8 mouse cellular contexts compared by ENCODE assay signal in the genomic region with DNA sequence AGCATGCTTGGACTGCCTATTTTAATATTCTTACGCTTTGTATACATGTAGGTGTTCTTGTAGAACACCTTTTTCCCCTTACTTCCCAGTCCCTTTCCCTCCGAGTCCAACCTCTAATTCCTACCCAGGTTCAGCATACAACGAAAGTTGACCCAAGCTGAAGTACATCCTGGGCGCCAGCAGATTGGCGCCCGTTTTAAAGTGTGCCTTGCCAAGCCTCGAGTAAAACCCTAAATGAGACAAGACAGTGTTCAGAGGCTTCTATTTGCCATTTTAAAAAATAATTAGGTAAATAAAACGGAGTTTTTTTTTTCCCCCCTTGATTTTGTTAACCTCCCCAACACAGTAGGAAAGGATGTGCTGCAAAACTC. TPM values are rescaled to one million over a fixed set of nuclear protein-coding genes. Genes with fewer than 3 reads are reported as not detected.
DNase-seq lines count a peak whose midpoint lies in the region; ATAC-seq and TF ChIP-seq lines count a peak whose summit lies in the region.

No protein-coding gene starts in this region.

- H3K9me3 ChIP-seq in liver, embryonic 13.5 days (replicated peaks) = no peaks in the 10 kb centered on the region

- WGBS in liver, embryonic 13.5 days (ENCODE audit: insufficient replicate concordance) = 46% methylated on average over 8 of the region's 8 CpGs

- no peaks in the 10 kb centered on the region for H3K27me3 ChIP-seq in C2C12 (ENCODE audit: control insufficient read depth, insufficient read depth, insufficient read length)
- no peaks in the 10 kb centered on the region for H3K27me3 ChIP-seq in liver, embryonic 13.5 days

- H3K36me3 ChIP-seq in C2C12 (ENCODE audit: control insufficient read depth, insufficient read depth) = no peaks in the 10 kb centered on the region
- H3K36me3 ChIP-seq in liver, embryonic 13.5 days = peaks cover 6% of the 10 kb centered on the region; the same call in 1 of the 2 replicates

- TF ChIP-seq CTCF in C2C12 (IDR thresholded peaks at IDR 0.05; ENCODE audit: control insufficient read depth, insufficient read depth, insufficient read length) = no peak
- TF ChIP-seq CTCF in embryonic fibroblast, embryonic 13.5 days (IDR thresholded peaks at IDR 0.05; ENCODE audit: borderline replicate concordance, insufficient read depth, low read length) = no peak

- H3K4me1 ChIP-seq in embryonic fibroblast, embryonic 13.5 days (ENCODE audit: control insufficient read depth, insufficient read depth, low read length) = peaks cover 8% of the 10 kb centered on the region
- peaks cover 63% of the 10 kb centered on the region for H3K4me1 ChIP-seq in liver, embryonic 13.5 days (replicated peaks)

- no peaks in the 10 kb centered on the region for H3K79me2 ChIP-seq in C2C12 (ENCODE audit: control insufficient read depth, insufficient read depth)

- peak overlapping the region; percentile 71 for H3ac ChIP-seq in C2C12 (ENCODE audit: control insufficient read depth, insufficient read length, low read depth)

- peak overlapping the region; percentile 78 for H3K4me2 ChIP-seq in liver, embryonic 13.5 days

- 0 out of 2 replicates have a peak, but pooled peaks have one; percentile 8 for ATAC-seq in frontal cortex, adult (ENCODE audit: low TSS enrichment)
- ATAC-seq in liver, embryonic 13.5 days (ENCODE audit: low read depth) = no peak

- H3K27ac ChIP-seq in embryonic fibroblast, embryonic 13.5 days (ENCODE audit: insufficient read depth, low read length) = peak overlapping the region; percentile 84; the same call in 1 of the 2 replicates
- H3K27ac ChIP-seq in liver, embryonic 13.5 days = peak overlapping the region; percentile 98

- H3K4me3 ChIP-seq in C2C12 (ENCODE audit: insufficient read depth, poor library complexity, severe bottlenecking) = peak overlapping the region; percentile 34
- peak overlapping the region; percentile 47 for H3K4me3 ChIP-seq in embryonic fibroblast, embryonic 13.5 days (ENCODE audit: insufficient read depth, low read length)
- H3K4me3 ChIP-seq in liver, embryonic 13.5 days (replicated peaks) = peak overlapping the region; percentile 80

- H3K79me3 ChIP-seq in C2C12 (ENCODE audit: low read depth) = no peaks in the 10 kb centered on the region

- intact Hi-C loops in left cerebral cortex, postnatal 25 days (cut with DNase I) = no loop called here

- H3K9ac ChIP-seq in liver, embryonic 13.5 days = peak overlapping the region; percentile 84

- no peak for TF ChIP-seq POLR2A in embryonic fibroblast, embryonic 13.5 days (IDR thresholded peaks at IDR 0.05; ENCODE audit: low read depth, low read length)

- DNase-seq in frontal cortex, postnatal 10 days (ENCODE audit: low spot score in 2 of 2) = no peak
- DNase-seq in liver, embryonic 13.5 days = no peak
- DNase-seq in right cerebral cortex, postnatal 36 days (ENCODE audit: low spot score in 2 of 2) = no peak
- no peak for DNase-seq in left cerebral cortex, postnatal 25 days (ENCODE audit: low spot score in 2 of 2)
- DNase-seq in spleen, adult 12 weeks (ENCODE audit: low spot score) = no peak

TF ChIP-seq in C2C12, 6 proteins besides CTCF, POLR2A, EP300 and RAD21:
- TF ChIP-seq CEBPB (IDR thresholded peaks at IDR 0.05; ENCODE audit: low read depth) (no peak), USF1 (IDR thresholded peaks at IDR 0.05; ENCODE audit: low read depth) (no peak), MYOD1 (IDR thresholded peaks at IDR 0.05; ENCODE audit: control insufficient read depth, insufficient read length, low read depth) (no peak)

RNA-seq across cellular contexts. Expression of gene Akap7, which starts 11.4 kb away (rescaled TPM):
- polyA plus RNA-seq in C2C12 (2012; fragmentation: generic; extraction: Trizol) = 4.6 TPM
- polyA plus RNA-seq in embryonic fibroblast, embryonic 13.5 days (2011; ENCODE audit: insufficient read length, low read depth, missing spikeins) = 18.9 and 19.0 TPM in 2 replicates
- polyA plus RNA-seq in liver, embryonic 13.5 days (2015; fragmentation: Nextera tagmentation; extraction: Ambion mirVana) = 26.0 and 32.6 TPM in 2 replicates
- total RNA-seq in left cerebral cortex, postnatal 25 days (2021) = 10 to 100 TPM; 59.1 to 62.1 TPM
